Mouse (Mus musculus): ENCODE results near the gene Samd15. TPM values are rescaled to one million over a fixed set of nuclear protein-coding genes. Genes with fewer than 3 reads are reported as not detected.

Gene Samd15
- polyA plus RNA-seq, 1 experiment from 2014 or later, result 2.3 TPM

- H3K4me1 ChIP-seq, result no peaks in the 10 kb centered on the region
- peaks cover 95% of the 10 kb centered on the region for H3K36me3 ChIP-seq
- no peak overlapping the region for H3K27ac ChIP-seq
- DNase-seq (ENCODE audit: low spot score), result peak; percentile 43
- no peak overlapping the region for H3K4me3 ChIP-seq
- no peaks in the 10 kb centered on the region for H3K27me3 ChIP-seq (ENCODE audit: insufficient read depth, poor library complexity, severe bottlenecking)
- 92% methylated on average over 6 of the region's 6 CpGs for WGBS
- no peaks in the 10 kb centered on the region for H3K9me3 ChIP-seq
These were observed 54.4 kb downstream of the Samd15 start for GRCm38 (mm10) chr12:87253878-87254277.

DNA sequence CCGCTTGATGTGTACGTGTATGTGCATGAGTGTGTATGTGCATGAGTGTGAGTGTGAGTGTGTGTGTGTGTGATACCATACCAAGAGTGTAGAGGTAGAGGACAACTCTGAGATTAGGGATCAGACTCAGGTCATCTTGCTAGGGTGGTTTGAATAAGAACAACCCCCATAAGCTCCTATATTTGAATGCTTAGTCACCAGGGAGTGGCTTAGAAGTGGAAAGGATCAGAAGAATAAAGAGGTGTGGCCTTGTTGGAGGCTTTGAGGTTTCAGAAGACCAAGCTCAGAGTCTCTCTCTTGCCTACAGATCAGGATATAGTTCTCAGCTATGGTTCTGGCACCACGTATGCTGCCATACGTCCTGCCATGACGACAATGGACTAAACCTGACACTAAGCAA, 57.1 kb downstream of the Samd15 start:
- WGBS, result 91% methylated on average over 5 of the region's 5 CpGs
- H3K9me3 ChIP-seq, result no peaks in the 10 kb centered on the region
- H3K4me3 ChIP-seq, result no peak overlapping the region
- H3K4me1 ChIP-seq, result no peaks in the 10 kb centered on the region
- H3K27ac ChIP-seq, result no peak overlapping the region
- no peak for DNase-seq (ENCODE audit: low spot score)
- H3K27me3 ChIP-seq (ENCODE audit: insufficient read depth, poor library complexity, severe bottlenecking), result no peaks in the 10 kb centered on the region
- peaks cover 92% of the 10 kb centered on the region for H3K36me3 ChIP-seq

DNA sequence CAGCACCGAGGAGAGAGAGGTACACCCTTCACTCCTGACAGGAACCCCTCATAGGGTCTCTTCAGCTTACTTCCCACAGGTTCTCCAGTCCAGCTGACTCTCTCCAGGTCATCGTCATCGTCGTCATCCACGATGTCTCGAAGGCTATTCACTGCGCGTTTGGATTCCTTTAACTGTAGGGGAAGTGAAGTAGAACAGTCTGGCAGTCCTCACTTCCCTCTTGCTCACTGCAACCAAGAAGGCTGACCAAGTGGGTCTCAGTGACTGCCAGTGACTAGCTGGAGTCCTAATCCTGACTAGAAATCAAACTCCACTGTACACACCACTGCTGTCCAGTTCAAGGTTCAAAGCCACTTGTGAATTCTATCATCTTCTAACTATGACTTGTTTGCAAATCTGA, 61.0 kb downstream of the Samd15 start:
- Histone ChIP-seq H3K9me3 (no peaks in the 10 kb centered on the region), H3K36me3 (peaks cover 79% of the 10 kb centered on the region), H3K27ac (no peak overlapping the region), H3K4me1 (peaks cover 5% of the 10 kb centered on the region; the same call in 1 of the 2 replicates), H3K27me3 (ENCODE audit: insufficient read depth, poor library complexity, severe bottlenecking) (no peaks in the 10 kb centered on the region), H3K4me3 (no peak overlapping the region)
- WGBS, result 94% methylated on average over 8 of the region's 8 CpGs
- DNase-seq (ENCODE audit: low spot score), result no peak

Other genes with a start within 250 kb of the Samd15 start
- not detected in 2 replicates for gene Zdhhc22, start 209.3 kb upstream of the Samd15 start, polyA plus RNA-seq (2016; fragmentation: Nextera tagmentation; extraction: Ambion mirVana)
- gene Tmem63c, start 178.4 kb upstream of the Samd15 start, polyA plus RNA-seq (2016; fragmentation: Nextera tagmentation; extraction: Ambion mirVana), result 0.10 TPM in 1 of 2 replicates, not detected in the other
- gene Ngb, start 97.2 kb upstream of the Samd15 start, polyA plus RNA-seq (2016; fragmentation: Nextera tagmentation; extraction: Ambion mirVana), result 0.11 and 0.29 TPM in 2 replicates
- 36.9 and 38.0 TPM in 2 replicates for gene Gstz1, start 52.6 kb upstream of the Samd15 start, polyA plus RNA-seq (2016; fragmentation: Nextera tagmentation; extraction: Ambion mirVana)
- 16.1 and 16.3 TPM in 2 replicates for gene Pomt2, start 51.8 kb upstream of the Samd15 start, polyA plus RNA-seq (2016; fragmentation: Nextera tagmentation; extraction: Ambion mirVana)
- gene Tmed8, start 731 bp downstream of the Samd15 start, polyA plus RNA-seq (2016; fragmentation: Nextera tagmentation; extraction: Ambion mirVana), result 2.0 and 2.4 TPM in 2 replicates
- gene Noxred1, start 39.0 kb downstream of the Samd15 start, polyA plus RNA-seq (2016; fragmentation: Nextera tagmentation; extraction: Ambion mirVana), result 0.80 and 0.90 TPM in 2 replicates
- 37.4 and 39.7 TPM in 2 replicates for gene Vipas39, start 66.5 kb downstream of the Samd15 start, polyA plus RNA-seq (2016; fragmentation: Nextera tagmentation; extraction: Ambion mirVana)
- 237 and 277 TPM in 2 replicates for gene Ahsa1, start 66.8 kb downstream of the Samd15 start, polyA plus RNA-seq (2016; fragmentation: Nextera tagmentation; extraction: Ambion mirVana)
- gene Ism2, start 100.0 kb downstream of the Samd15 start, polyA plus RNA-seq (2016; fragmentation: Nextera tagmentation; extraction: Ambion mirVana), result 0.71 and 0.84 TPM in 2 replicates
- gene Sptlc2, start 188.6 kb downstream of the Samd15 start, polyA plus RNA-seq (2016; fragmentation: Nextera tagmentation; extraction: Ambion mirVana), result 76.7 and 76.9 TPM in 2 replicates
- 265 and 273 TPM in 2 replicates for gene Slirp, start 244.2 kb downstream of the Samd15 start, polyA plus RNA-seq (2016; fragmentation: Nextera tagmentation; extraction: Ambion mirVana)
- 49.2 and 61.9 TPM in 2 replicates for gene Alkbh1, start 244.3 kb downstream of the Samd15 start, polyA plus RNA-seq (2016; fragmentation: Nextera tagmentation; extraction: Ambion mirVana)